Mouse (Mus musculus) hindbrain, postnatal 0 days (tissue): ENCODE measurements around the gene Gpr26. TPM values are rescaled to one million over a fixed set of nuclear protein-coding genes. Genes with fewer than 3 reads are reported as not detected.

Source experiments
- ATAC-seq: fragments of 200-750 bp; cut with Nextera tagmentation; 2 replicates; pipeline ENCODE4 v1.8.0; 2017; ENCODE audit warnings: mild to moderate bottlenecking, moderate TSS enrichment, moderate library complexity
- DNase-seq: peaks from one replicate; pipeline ENCODE4 v3.0.0-alpha.2; 2015; ENCODE audit warnings: low spot score
- H3K27ac ChIP-seq: fragments of 300-500 bp; sonication (generic); 2 replicates; pipeline ENCODE4 v1.5.1; 2014; ENCODE audit warnings: mild to moderate bottlenecking
- H3K27me3 ChIP-seq: fragments of 300-500 bp; sonication (generic); 2 replicates; pipeline ENCODE4 v1.6.1; 2014; ENCODE audit warnings: low read length, mixed read lengths; ENCODE audit not compliant: insufficient read depth
- H3K36me3 ChIP-seq: fragments of 300-500 bp; sonication (generic); 2 replicates; pipeline ENCODE4 v1.6.1; 2014; ENCODE audit warnings: low read length, mixed read lengths; ENCODE audit not compliant: insufficient read depth
- H3K4me1 ChIP-seq: fragments of 300-500 bp; sonication (generic); 2 replicates; pipeline ENCODE4 v1.6.1; 2014; ENCODE audit warnings: antibody characterized with exemption, low read length, mixed read lengths; ENCODE audit not compliant: insufficient read depth
- H3K4me2 ChIP-seq: fragments of 300-500 bp; sonication (generic); 2 replicates; pipeline ENCODE4 v1.6.1; 2014; ENCODE audit warnings: low read depth, mild to moderate bottlenecking, low read length, moderate library complexity, mixed read lengths
- H3K4me3 ChIP-seq: fragments of 300-500 bp; sonication (generic); 2 replicates; pipeline ENCODE4 v1.5.1; 2014; ENCODE audit warnings: low read length
- H3K9ac ChIP-seq: fragments of 300-500 bp; sonication (generic); replicated peaks from 2 replicates; pipeline ENCODE4 v1.6.1; 2014; ENCODE audit warnings: mild to moderate bottlenecking, low read length, moderate library complexity, mixed read lengths
- H3K9me3 ChIP-seq: fragments of 300-500 bp; sonication (generic); 2 replicates; pipeline ENCODE4 v1.6.1; 2016; ENCODE audit warnings: low read length, mixed read lengths
- CTCF ChIP-seq: IDR thresholded peaks from 2 replicates; pipeline ENCODE4 v1.5.1; 2016; ENCODE audit warnings: antibody characterized with exemption, control low read depth, low read depth
- WGBS: fragments of 180-500 bp; shearing (Covaris S2); extraction: QIAGEN DNeasy Blood & Tissue Kit; methylation state at CpG from one replicate; pipeline ENCODE4 v1.1.7; 2014; 5-methylcytosine and 5-hydroxymethylcytosine counted together
- polyA plus RNA-seq: library from polyadenylated mRNA; unstranded; fragments of >200 nt; fragmentation: Nextera tagmentation; extraction: Ambion mirVana; gene quantifications from 2 replicates; pipeline ENCODE4 v1.2.1, GENCODE M21; 2015
- total RNA-seq: library from RNA; depleted of rRNA; stranded (reverse); fragments of >200 nt; gene quantifications from 2 replicates; pipeline ENCODE4 v1.2.3, GENCODE M21; 2014; rRNA removed

The Gpr26 gene
- total and polyA plus RNA-seq, 2 experiments from 2014 or later, result 1.8 to 22.8 TPM

DNA sequence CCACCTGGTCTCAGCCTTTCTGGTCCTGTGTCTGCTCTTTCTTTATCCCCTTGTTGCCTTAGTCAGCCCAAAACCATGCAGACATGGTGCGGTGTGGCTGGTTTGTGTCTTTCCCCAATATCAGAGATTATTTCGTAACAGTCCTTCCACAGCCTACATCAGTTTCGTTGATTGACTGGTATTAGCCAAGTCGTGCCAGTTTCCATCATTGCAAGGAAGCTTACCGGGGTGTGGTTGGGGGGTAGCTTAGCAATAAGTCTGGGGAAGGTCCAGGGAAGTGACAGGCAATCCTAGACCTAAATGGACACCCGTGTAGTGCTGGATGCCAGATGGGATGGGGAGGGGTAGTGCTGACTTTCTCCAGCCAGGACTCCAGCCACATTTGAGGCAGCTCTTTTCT is 59.3 kb downstream of the Gpr26 start:
- H3K4me2 ChIP-seq, result no peak overlapping the region
- H3K36me3 ChIP-seq, result no peaks in the 10 kb centered on the region
- no peak overlapping the region for H3K4me3 ChIP-seq
- no peak for TF ChIP-seq CTCF
- 52% methylated on average over 6 of the region's 6 CpGs for WGBS
- DNase-seq (no peak), ATAC-seq (no peak; the same call in 1 of the 2 replicates)
- no peaks in the 10 kb centered on the region for H3K4me1 ChIP-seq
- no peaks in the 10 kb centered on the region for H3K9me3 ChIP-seq
- H3K9ac ChIP-seq, result no peak overlapping the region
- H3K27me3 ChIP-seq, result no peaks in the 10 kb centered on the region
- no peak overlapping the region for H3K27ac ChIP-seq

DNA sequence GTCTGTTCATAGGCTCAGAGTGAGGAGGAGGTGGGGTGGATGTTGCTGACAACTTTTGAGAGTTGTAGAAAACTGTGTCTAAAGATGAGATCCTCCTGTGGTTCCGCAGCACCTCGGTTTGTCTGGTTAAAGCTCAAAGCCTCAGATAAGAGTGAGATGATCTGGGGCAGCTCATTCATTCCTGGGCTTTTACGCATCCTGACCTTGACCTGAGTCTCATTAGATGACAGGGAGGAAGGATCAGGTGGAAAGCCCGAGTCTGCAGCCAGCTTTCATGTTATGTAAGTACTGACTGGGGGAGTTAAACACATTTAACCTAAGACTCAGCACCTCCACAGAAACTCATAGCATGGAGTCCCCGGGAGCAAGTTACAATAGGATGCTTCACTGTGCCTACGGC is 60.4 kb downstream of the Gpr26 start:
- 73% methylated on average over 6 of the region's 6 CpGs for WGBS
- H3K4me3 ChIP-seq, result no peak overlapping the region

DNA sequence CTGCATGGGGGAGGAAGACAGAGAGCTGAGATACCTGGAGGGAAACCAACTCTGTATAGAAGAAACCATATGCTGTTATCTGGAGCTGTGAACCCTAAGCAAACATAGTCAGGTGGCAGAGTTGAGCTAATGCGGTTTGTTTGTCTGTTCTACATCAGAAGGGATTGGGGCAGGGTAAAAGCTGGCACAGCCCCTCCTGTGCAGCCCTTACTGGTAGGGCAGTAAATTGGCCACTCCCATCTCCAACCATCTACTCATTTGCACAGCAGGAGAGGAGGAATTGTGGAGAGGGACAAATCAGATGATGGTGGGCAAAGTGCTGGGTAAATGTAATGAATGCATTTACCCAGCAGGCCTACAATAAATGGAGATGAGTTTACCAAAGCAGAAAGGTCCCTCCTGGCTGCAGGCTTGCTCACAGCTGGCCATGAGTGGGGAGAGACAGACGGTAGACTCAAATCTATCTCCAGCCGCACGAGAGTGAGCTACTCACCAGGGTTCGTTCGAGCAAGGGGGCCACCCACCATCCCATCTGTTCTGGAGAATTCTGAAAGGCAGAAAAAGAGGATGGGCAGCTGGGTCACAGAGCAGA is 65.8 kb downstream of the Gpr26 start:
- ATAC-seq, result peak; percentile 69
- Histone ChIP-seq H3K36me3 (no peaks in the 10 kb centered on the region), H3K9me3 (no peaks in the 10 kb centered on the region), H3K4me2 (no peak overlapping the region), H3K27me3 (no peaks in the 10 kb centered on the region), H3K4me3 (no peak overlapping the region), H3K27ac (no peak overlapping the region), H3K9ac (no peak overlapping the region), H3K4me1 (peaks cover 4% of the 10 kb centered on the region; the same call in 1 of the 2 replicates)
- no peak for TF ChIP-seq CTCF
- DNase-seq, result peak; percentile 56
- WGBS, result 31% methylated on average over 6 of the region's 6 CpGs

More for the DNA sequence above, 60.4 kb downstream of the Gpr26 start:
- no peak for TF ChIP-seq CTCF
- no peak overlapping the region for H3K4me2 ChIP-seq
- no peak overlapping the region for H3K27ac ChIP-seq
- H3K4me1 ChIP-seq, result no peaks in the 10 kb centered on the region
- H3K9ac ChIP-seq, result no peak overlapping the region
- ATAC-seq (no peak), DNase-seq (no peak)
- H3K9me3 ChIP-seq, result no peaks in the 10 kb centered on the region
- no peaks in the 10 kb centered on the region for H3K36me3 ChIP-seq
- no peaks in the 10 kb centered on the region for H3K27me3 ChIP-seq

Other genes with a start within 250 kb of the Gpr26 start
- gene Cpxm2, start 188.3 kb downstream of the Gpr26 start, total RNA-seq, result 2.3 and 3.3 TPM in 2 replicates
- gene Cpxm2, start 188.3 kb downstream of the Gpr26 start, polyA plus RNA-seq, result 2.5 and 3.4 TPM in 2 replicates